In genomic region chr12:83762706-83763105, GRCm38 (mm10) we compare ENCODE assay signal across 7 mouse cellular contexts. TPM values are rescaled to one million over a fixed set of nuclear protein-coding genes. Genes with fewer than 3 reads are reported as not detected.
DNase-seq lines count a peak whose midpoint lies in the region; ATAC-seq and TF ChIP-seq lines count a peak whose summit lies in the region.

No protein-coding gene starts in this region.

- WGBS in lung, embryonic 14.5 days, result 24% methylated on average over 4 of the region's 4 CpGs
- 27% methylated on average over 4 of the region's 4 CpGs for WGBS in lung, adult 2 months
- 17% methylated on average over 4 of the region's 4 CpGs for WGBS in midbrain, embryonic 16.5 days

- peaks cover 15% of the 10 kb centered on the region; the same call in 1 of the 2 replicates for H3K4me1 ChIP-seq in lung, embryonic 14.5 days (ENCODE audit: insufficient read depth)
- peaks cover 3% of the 10 kb centered on the region; the same call in 1 of the 2 replicates for H3K4me1 ChIP-seq in lung, adult 2 months (ENCODE audit: control insufficient read depth, insufficient read depth, low read length)
- peaks cover 14% of the 10 kb centered on the region for H3K4me1 ChIP-seq in midbrain, embryonic 16.5 days (ENCODE audit: control insufficient read depth, insufficient read depth, low read length)

- H3K27me3 ChIP-seq in lung, embryonic 14.5 days (ENCODE audit: insufficient read depth, low read length), result no peaks in the 10 kb centered on the region
- H3K27me3 ChIP-seq in midbrain, embryonic 16.5 days (ENCODE audit: control insufficient read depth, insufficient read depth, low read depth, low read length), result no peaks in the 10 kb centered on the region

- no peak overlapping the region for H3K9ac ChIP-seq in lung, embryonic 14.5 days
- no peak overlapping the region for H3K9ac ChIP-seq in midbrain, embryonic 16.5 days (ENCODE audit: low read depth, low read length)

- no peak overlapping the region for H3K27ac ChIP-seq in lung, embryonic 14.5 days (ENCODE audit: low read depth)
- H3K27ac ChIP-seq in midbrain, embryonic 16.5 days (ENCODE audit: low read length), result no peak overlapping the region

- no peak for TF ChIP-seq POLR2A in lung, adult 2 months (IDR thresholded peaks at IDR 0.05; ENCODE audit: borderline replicate concordance, extremely low read depth, low read depth, low read length)

- no peak for ATAC-seq in lung, embryonic 14.5 days (ENCODE audit: insufficient read depth)
- ATAC-seq in midbrain, embryonic 16.5 days, result 0 out of 2 replicates have a peak, but pooled peaks have one; percentile 45

- H3K4me3 ChIP-seq in lung, embryonic 14.5 days (ENCODE audit: low read depth, low read length), result no peak overlapping the region
- H3K4me3 ChIP-seq in lung, adult 2 months (replicated peaks; ENCODE audit: extremely low read depth, low read depth, low read length), result no peak overlapping the region
- H3K4me3 ChIP-seq in midbrain, embryonic 16.5 days (ENCODE audit: low read depth, low read length), result no peak overlapping the region

- no peak for TF ChIP-seq CTCF in lung, embryonic 14.5 days (IDR thresholded peaks at IDR 0.05; ENCODE audit: low read depth)
- TF ChIP-seq CTCF in lung, adult 2 months (IDR thresholded peaks at IDR 0.05; ENCODE audit: insufficient read depth, low read length), result no peak

- no peak overlapping the region for H3K4me2 ChIP-seq in lung, embryonic 14.5 days
- no peak overlapping the region for H3K4me2 ChIP-seq in midbrain, embryonic 16.5 days (ENCODE audit: low read length)

- peak; percentile 27 for DNase-seq in lung, embryonic 14.5 days
- no peak for DNase-seq in lung, adult 2 months
- DNase-seq in adrenal gland, postnatal 10 days, result peak; percentile 35
- DNase-seq in induced T-regulatory cell, adult 2 months (ENCODE audit: low read depth), result peak; percentile 57
- DNase-seq in thymus, postnatal 36 days, result no peak
- no peak for DNase-seq in testis, postnatal 10 days (ENCODE audit: low spot score)

- no peaks in the 10 kb centered on the region for H3K9me3 ChIP-seq in lung, embryonic 14.5 days (ENCODE audit: low read depth, low read length)
- H3K9me3 ChIP-seq in midbrain, embryonic 16.5 days (replicated peaks; ENCODE audit: control insufficient read depth, low read length, poor library complexity, severe bottlenecking), result no peaks in the 10 kb centered on the region

- no peaks in the 10 kb centered on the region for H3K36me3 ChIP-seq in lung, embryonic 14.5 days (ENCODE audit: insufficient read depth)
- H3K36me3 ChIP-seq in midbrain, embryonic 16.5 days (ENCODE audit: control insufficient read depth, insufficient read depth, low read length), result no peaks in the 10 kb centered on the region

RNA-seq across cellular contexts. Expression of gene Papln, which starts 0.7 kb away (rescaled TPM):
- 0.67 and 0.73 TPM in 2 replicates for polyA plus RNA-seq in lung, embryonic 14.5 days (2014; fragmentation: Nextera tagmentation; extraction: Ambion mirVana)
- polyA plus RNA-seq in lung, adult 2 months (2012; rRNA removed), result 1.8 and 2.0 TPM in 2 replicates
- total RNA-seq in adrenal gland, postnatal 10 days (2021), result 1 to 10 TPM; 7.1 to 9.1 TPM
- 0.16 and 0.31 TPM in 2 replicates for polyA plus RNA-seq in midbrain, embryonic 16.5 days (2015; fragmentation: Nextera tagmentation; extraction: Ambion mirVana)

Comparison
In these comparisons a context has a peak if more than half of its experiments do, and no peak if none do; other contexts are left out.
1. DNase-seq: peak in lung, embryonic 14.5 days (single experiment), adrenal gland, postnatal 10 days (single experiment) and induced T-regulatory cell, adult 2 months (single experiment); none in lung, adult 2 months (single experiment), thymus, postnatal 36 days (0 of 2) and testis, postnatal 10 days (single experiment).